9 mouse cellular contexts compared by ENCODE assay signal in genomic region chr1:182504223-182504622, GRCm38 (mm10). TPM values are rescaled to one million over a fixed set of nuclear protein-coding genes. Genes with fewer than 3 reads are reported as not detected.
DNase-seq lines count a peak whose midpoint lies in the region; ATAC-seq and TF ChIP-seq lines count a peak whose summit lies in the region.
"Had no signal": no experiment of that assay in that cellular context is flagged by ENCODE, and none has a peak within 500 bp of the region (broad histone marks: within the 10 kb centered on the region; RNA-seq: fewer than 3 reads in every experiment).

No protein-coding gene starts in this region.

- ATAC-seq in heart, embryonic 14.5 days (ENCODE audit: insufficient number of reproducible peaks, insufficient read depth, low FRiP score, low read depth), result peak; percentile 45
- peak; percentile 64 for ATAC-seq in monocyte, adult 5-6 weeks (replicated peaks; ENCODE audit: insufficient number of reproducible peaks, low FRiP score, low TSS enrichment, poor library complexity, severe bottlenecking)

- peaks cover 33% of the 10 kb centered on the region for H3K4me1 ChIP-seq in bone marrow macrophage, adult 2 months (ENCODE audit: control insufficient read depth, insufficient read depth, low read length)
- H3K4me1 ChIP-seq in heart, embryonic 14.5 days (ENCODE audit: control insufficient read depth in 2 of 2, insufficient read depth in 2 of 2, low read length in 2 of 2), result peaks cover 47 to 66% of the 10 kb centered on the region in 2 experiments

- peak overlapping the region; percentile 43 for H3K4me2 ChIP-seq in heart, embryonic 14.5 days (ENCODE audit: low read length)
- H3K4me2 ChIP-seq: midbrain, embryonic 12.5 days had no signal

- WGBS in heart, embryonic 14.5 days, result 2% methylated on average over 4 of the region's 4 CpGs

- peaks cover 23% of the 10 kb centered on the region for H3K36me3 ChIP-seq in heart, embryonic 14.5 days (ENCODE audit: control insufficient read depth, insufficient read depth, low read length)

- H3K27me3 ChIP-seq in heart, embryonic 14.5 days (ENCODE audit: control insufficient read depth, insufficient read depth, low read length), result no peaks in the 10 kb centered on the region
- H3K27me3 ChIP-seq: midbrain, embryonic 12.5 days had no signal

- DNase-seq in ovary, adult 18-20 months (ENCODE audit: low spot score), result peak; percentile 34
- no peak for DNase-seq in ovary, postnatal 36 days (ENCODE audit: low spot score)
- DNase-seq in kidney, postnatal 36 days, result peak; percentile 84
- no peak for DNase-seq in frontal cortex, postnatal 25 days (ENCODE audit: low spot score in 2 of 2)
- DNase-seq in layer of hippocampus, postnatal 10 days (ENCODE audit: low spot score in 2 of 2), result no peak

- no peaks in the 10 kb centered on the region for H3K9me3 ChIP-seq in heart, embryonic 14.5 days (ENCODE audit: control insufficient read depth, low read length)
- H3K9me3 ChIP-seq: midbrain, embryonic 12.5 days had no signal

- TF ChIP-seq CTCF in bone marrow macrophage, adult 2 months (IDR thresholded peaks at IDR 0.05; ENCODE audit: low read depth, low read length), result no peak

- H3K9ac ChIP-seq in heart, embryonic 14.5 days (ENCODE audit: low read length), result peak overlapping the region; percentile 36; the same call in 1 of the 2 replicates
- H3K9ac ChIP-seq: midbrain, embryonic 12.5 days had no signal

- H3K27ac ChIP-seq in bone marrow macrophage, adult 2 months (ENCODE audit: insufficient read depth, low read depth, low read length), result peak overlapping the region; percentile 26; the same call in 1 of the 2 replicates
- H3K27ac ChIP-seq in heart, embryonic 14.5 days (replicated peaks in 1 of 2; ENCODE audit: control insufficient read depth in 1 of 2, insufficient read depth in 1 of 2, low read depth in 2 of 2, low read length in 2 of 2), result peak overlapping the region; percentile 11 to 70; a peak in 3 of 4 replicates
- H3K27ac ChIP-seq: midbrain, embryonic 12.5 days had no signal

- 0 out of 2 replicates have a peak overlapping the region, but pooled peaks have one; percentile 13 for H3K4me3 ChIP-seq in bone marrow macrophage, adult 2 months (ENCODE audit: insufficient read depth, low read length)
- H3K4me3 ChIP-seq in heart, embryonic 14.5 days (ENCODE audit: control insufficient read depth in 1 of 2, insufficient read depth in 1 of 2, low read depth in 1 of 2, low read length in 2 of 2), result no peak overlapping the region
- H3K4me3 ChIP-seq: midbrain, embryonic 12.5 days had no signal

- TF ChIP-seq POLR2A in bone marrow macrophage, adult 2 months (IDR thresholded peaks at IDR 0.05; ENCODE audit: borderline replicate concordance, low read depth, low read length), result no peak

RNA-seq across cellular contexts. Expression of gene Capn2, which starts 13.2 kb away (rescaled TPM):
- polyA plus RNA-seq in bone marrow macrophage, adult 2 months (2012; ENCODE audit: insufficient read depth, insufficient read length, missing spikeins), result 132 and 135 TPM in 2 replicates
- polyA plus RNA-seq in heart, embryonic 14.5 days (2014; fragmentation: Nextera tagmentation; extraction: Ambion mirVana), result 71.2 and 76.6 TPM in 2 replicates
- 167 to 244 TPM (median 240 TPM) in 3 replicates for total RNA-seq in monocyte, adult 5-6 weeks (2017)
- 10 to 100 TPM; 75.3 to 77.7 TPM for total RNA-seq in layer of hippocampus, postnatal 10 days (2021)

Comparison
In these comparisons a context has a peak if more than half of its experiments do, and no peak if none do; other contexts are left out.
1. DNase-seq: peak in ovary, adult 18-20 months (single experiment) and kidney, postnatal 36 days (2 of 2); none in ovary, postnatal 36 days (single experiment), frontal cortex, postnatal 25 days (0 of 2) and layer of hippocampus, postnatal 10 days (0 of 2).